Mouse (Mus musculus) hematopoietic stem cell, adult 5-6 weeks (primary cell): ENCODE data around the gene Epyc. TPM values are rescaled to one million over a fixed set of nuclear protein-coding genes. Genes with fewer than 3 reads are reported as not detected.
"Not testable (repeated sequence)": the region's sequence is repeated elsewhere in the genome, so short reads cannot be mapped to it uniquely, and the experiment has no call there.

Source experiments
- ATAC-seq, 2 experiments: fragments of 125-278 bp in 1 of 2; replicated peaks in 1 of 2; 2 replicates each; pipeline ENCODE4 v1.8.0; 2016 to 2017; ENCODE audit warnings: inconsistent platforms in 2 of 2, mild to moderate bottlenecking in 2 of 2, moderate number of reproducible peaks in 2 of 2, low read depth in 1 of 2, moderate TSS enrichment in 1 of 2; ENCODE audit not compliant: low FRiP score in 2 of 2, poor library complexity in 2 of 2, severe bottlenecking in 2 of 2, insufficient read depth in 1 of 2, low TSS enrichment in 1 of 2
- total RNA-seq: library from RNA; stranded (forward); fragments of 172-1452, 232-1000 nt; gene quantifications from 2 replicates; pipeline ENCODE4 v1.2.3, GENCODE M21; 2017

Epyc gene
- total RNA-seq, 1 experiment from 2014 or later, result not detected

GRCm38 (mm10) chr10:97693398-97694135, 49.7 kb downstream of the Epyc start:
- ATAC-seq, result no peak

- no peak for ATAC-seq
Measured at GRCm38 (mm10) chr10:97702321-97702720, 58.5 kb downstream of the Epyc start.

- ATAC-seq, result peak; percentile 58 to 59; a peak in 2 of 4 replicates
Measured at GRCm38 (mm10) chr10:97704562-97704961, 60.7 kb downstream of the Epyc start.

GRCm38 (mm10) chr10:97712687-97713086, 68.8 kb downstream of the Epyc start:
- peak; percentile 51 to 76 for ATAC-seq

- ATAC-seq, result no peak
Measured at GRCm38 (mm10) chr10:97714584-97714983, 70.7 kb downstream of the Epyc start.

- no peak for ATAC-seq
Measured at GRCm38 (mm10) chr10:97715289-97715906, 71.5 kb downstream of the Epyc start.

GRCm38 (mm10) chr10:97717233-97717632, 73.4 kb downstream of the Epyc start:
- no peak for ATAC-seq

GRCm38 (mm10) chr10:97718021-97718420, 74.2 kb downstream of the Epyc start:
- no peak for ATAC-seq

- no peak for ATAC-seq
Measured at GRCm38 (mm10) chr10:97720625-97721024, 76.8 kb downstream of the Epyc start.

- no peak for ATAC-seq
Measured at GRCm38 (mm10) chr10:97722709-97723108, 78.8 kb downstream of the Epyc start.

- no peak for ATAC-seq
Measured at GRCm38 (mm10) chr10:97725929-97726328, 82.1 kb downstream of the Epyc start.

- ATAC-seq, result not testable (repeated sequence)
Measured at GRCm38 (mm10) chr10:97726655-97727054, 82.8 kb downstream of the Epyc start, which contains the start of gene C030005K15Rik. Gene C030005K15Rik (minus strand): TSS chr10:97726755.

Other genes starting within 250 kb of the Epyc start
- gene Dcn, start 164.5 kb upstream of the Epyc start, total RNA-seq, result not detected in 2 replicates
- not detected in 2 replicates for gene Lum, start 78.9 kb upstream of the Epyc start, total RNA-seq
- not detected in 2 replicates for gene Kera, start 37.2 kb upstream of the Epyc start, total RNA-seq
- not detected in 2 replicates for gene Ccer1, start 49.0 kb downstream of the Epyc start, total RNA-seq
- not detected in 2 replicates for gene C030005K15Rik, start 82.7 kb downstream of the Epyc start, total RNA-seq